Mouse (Mus musculus) cerebellum, postnatal 14 days (tissue): ENCODE measurements around the gene Trib3.
"Not testable (repeated sequence)": the region's sequence is repeated elsewhere in the genome, so short reads cannot be mapped to it uniquely, and the experiment has no call there.

Source experiments
- DNase-seq, 2 experiments: peaks; one replicate each; pipeline ENCODE4 v3.0.0; 2021; ENCODE audit warnings: mixed read lengths in 2 of 2

Gene Trib3

GRCm38 (mm10) chr2:152343329-152344213 is at the start of gene Trib3:
Gene Trib3, minus strand, starts transcription at chr2:152344032.
- peak; percentile 83 to 89 for DNase-seq

- no peak for DNase-seq
Observed at GRCm38 (mm10) chr2:152393225-152394017, 49.6 kb upstream of the Trib3 start.

GRCm38 (mm10) chr2:152392786-152393185 is 49.0 kb upstream of the Trib3 start:
- peak; percentile 61 to 69 for DNase-seq

- no peak for DNase-seq
Observed at GRCm38 (mm10) chr2:152384191-152384590, 40.4 kb upstream of the Trib3 start.

GRCm38 (mm10) chr2:152376345-152376741 is 32.5 kb upstream of the Trib3 start, which contains the start of gene Nrsn2:
Gene Nrsn2, minus strand, starts transcription at chr2:152376638.
- peak in 1 of 2 experiments; percentile 57 for DNase-seq

- DNase-seq: peak; percentile 67 to 77
Observed at GRCm38 (mm10) chr2:152375652-152376344, 32.0 kb upstream of the Trib3 start.

GRCm38 (mm10) chr2:152373547-152373946 is 29.7 kb upstream of the Trib3 start:
- no peak for DNase-seq

- DNase-seq: no peak
Observed at GRCm38 (mm10) chr2:152372661-152373060, 28.8 kb upstream of the Trib3 start.

- no peak for DNase-seq
Observed at GRCm38 (mm10) chr2:152372104-152372503, 28.3 kb upstream of the Trib3 start.

- peak; percentile 78 to 81 for DNase-seq
Observed at GRCm38 (mm10) chr2:152368532-152369140, 24.8 kb upstream of the Trib3 start.

- DNase-seq: no peak
Observed at GRCm38 (mm10) chr2:152367917-152368316, 24.1 kb upstream of the Trib3 start.

- DNase-seq: peak; percentile 85 to 90
Observed at GRCm38 (mm10) chr2:152363245-152364147, 19.7 kb upstream of the Trib3 start.

GRCm38 (mm10) chr2:152361193-152361592 is 17.4 kb upstream of the Trib3 start:
- no peak for DNase-seq

GRCm38 (mm10) chr2:152360271-152360775 is 16.5 kb upstream of the Trib3 start:
- DNase-seq: no peak

- no peak for DNase-seq
Observed at GRCm38 (mm10) chr2:152359616-152360015, 15.8 kb upstream of the Trib3 start.

- DNase-seq: not testable (repeated sequence)
Observed at GRCm38 (mm10) chr2:152358977-152359376, 15.1 kb upstream of the Trib3 start.

- no peak for DNase-seq
Observed at GRCm38 (mm10) chr2:152357254-152357653, 13.4 kb upstream of the Trib3 start.

- DNase-seq: peak in 1 of 2 experiments; percentile 62
Observed at GRCm38 (mm10) chr2:152349842-152350540, 6.2 kb upstream of the Trib3 start.

- DNase-seq: no peak
Observed at GRCm38 (mm10) chr2:152349205-152349604, 5.4 kb upstream of the Trib3 start.

GRCm38 (mm10) chr2:152347722-152348121 is 3.9 kb upstream of the Trib3 start:
- DNase-seq: no peak
